ENCODE assay signal across 14 mouse cellular contexts in genomic region chr11:55313768-55314703, GRCm38 (mm10). TPM values are rescaled to one million over a fixed set of nuclear protein-coding genes. Genes with fewer than 3 reads are reported as not detected.
A peak's percentile ranks its signal among the peaks of the same experiment; 100 is the strongest.
DNase-seq lines count a peak whose midpoint lies in the region; ATAC-seq and TF ChIP-seq lines count a peak whose summit lies in the region.
"Had no signal": no experiment of that assay in that cellular context is flagged by ENCODE, and none has a peak within 500 bp of the region (broad histone marks: within the 10 kb centered on the region; RNA-seq: fewer than 3 reads in every experiment).

No protein-coding gene starts in this region.

- no peak overlapping the region for H3K9ac ChIP-seq in embryonic facial prominence, embryonic 14.5 days (ENCODE audit: low read depth, low read length)
- H3K9ac ChIP-seq: neural tube, embryonic 12.5 days had no signal

- intact Hi-C loops in left cerebral cortex, postnatal 36 days (cut with DNase I), result loop anchor here (2.0 kb wide), 1 partner anchor 33 kb away; no protein-coding TSS in a partner anchor

- no peak for TF ChIP-seq POLR2A in lung, adult 2 months (IDR thresholded peaks at IDR 0.05; ENCODE audit: borderline replicate concordance, extremely low read depth, low read depth, low read length)

- H3K4me2 ChIP-seq in embryonic facial prominence, embryonic 14.5 days (ENCODE audit: low read depth, low read length), result peak overlapping the region; percentile 32
- H3K4me2 ChIP-seq: neural tube, embryonic 12.5 days had no signal

- H3K9me3 ChIP-seq in embryonic facial prominence, embryonic 14.5 days (ENCODE audit: control insufficient read depth, low read length), result no peaks in the 10 kb centered on the region
- H3K9me3 ChIP-seq: megakaryocyte, embryonic 14.5 days; neural tube, embryonic 12.5 days had no signal

- TF ChIP-seq CTCF in lung, adult 2 months (IDR thresholded peaks at IDR 0.05; ENCODE audit: insufficient read depth, low read length), result no peak

- 20% methylated on average over 28 of the region's 29 CpGs for WGBS in embryonic facial prominence, embryonic 14.5 days
- WGBS in lung, adult 2 months, result 21% methylated on average over 29 of the region's 29 CpGs

- H3K36me3 ChIP-seq in embryonic facial prominence, embryonic 14.5 days (ENCODE audit: control insufficient read depth, insufficient read depth, low read length), result no peaks in the 10 kb centered on the region
- H3K36me3 ChIP-seq: neural tube, embryonic 12.5 days had no signal

- no peaks in the 10 kb centered on the region for H3K27me3 ChIP-seq in embryonic facial prominence, embryonic 14.5 days (replicated peaks; ENCODE audit: control insufficient read depth, insufficient read depth, low read length)
- H3K27me3 ChIP-seq: neural tube, embryonic 12.5 days had no signal

- no peaks in the 10 kb centered on the region for H3K4me1 ChIP-seq in embryonic facial prominence, embryonic 14.5 days (ENCODE audit: control insufficient read depth, insufficient read depth, low read length)
- H3K4me1 ChIP-seq in lung, adult 2 months (ENCODE audit: control insufficient read depth, insufficient read depth, low read length), result no peaks in the 10 kb centered on the region
- H3K4me1 ChIP-seq: megakaryocyte, embryonic 14.5 days; neural tube, embryonic 12.5 days had no signal

- H3K4me3 ChIP-seq in embryonic facial prominence, embryonic 14.5 days (ENCODE audit: low read depth, low read length), result 0 out of 2 replicates have a peak overlapping the region, but pooled peaks have one; percentile 8
- H3K4me3 ChIP-seq in lung, adult 2 months (replicated peaks; ENCODE audit: extremely low read depth, low read depth, low read length), result peak overlapping the region; percentile 14
- H3K4me3 ChIP-seq: megakaryocyte, embryonic 14.5 days; neural tube, embryonic 12.5 days had no signal

- ATAC-seq in embryonic facial prominence, embryonic 14.5 days (ENCODE audit: low read depth), result peak; percentile 68; the same call in 1 of the 2 replicates
- ATAC-seq: forebrain, embryonic 16.5 days had no signal

- no peak overlapping the region; the same call in 1 of the 2 replicates for H3K27ac ChIP-seq in embryonic facial prominence, embryonic 14.5 days (replicated peaks; ENCODE audit: low read depth, low read length)
- H3K27ac ChIP-seq: kidney, postnatal 0 days; neural tube, embryonic 12.5 days had no signal

- DNase-seq in kidney, postnatal 10 days, result peak; percentile 16
- no peak for DNase-seq in kidney, postnatal 25 days
- peak; percentile 75 for DNase-seq in embryonic facial prominence, embryonic 14.5 days (ENCODE audit: low spot score)
- peak; percentile 20 for DNase-seq in lung, adult 2 months
- peak; percentile 43 for DNase-seq in urinary bladder, postnatal 25 days (ENCODE audit: low spot score)
- DNase-seq in adrenal gland, adult (ENCODE audit: inconsistent age in 2 of 2, low spot score in 1 of 2), result no peak
- DNase-seq in left cerebral cortex, postnatal 36 days (ENCODE audit: low spot score in 2 of 2), result no peak
- DNase-seq: adrenal gland, postnatal 14 days; cerebellum, adult 8-10 months; heart, adult 18-20 months had no signal

RNA-seq across cellular contexts. Expression of gene Fat2, which starts 22.3 kb away (rescaled TPM):
- 1.2 and 1.5 TPM in 2 replicates for polyA plus RNA-seq in embryonic facial prominence, embryonic 14.5 days (2014; fragmentation: Nextera tagmentation; extraction: Ambion mirVana)
- 0.59 and 1.4 TPM in 2 replicates for polyA plus RNA-seq in lung, adult 2 months (2012; rRNA removed)
- total RNA-seq in left cerebral cortex, postnatal 36 days (2021), result under 1 TPM; 0.22 to 0.32 TPM

Comparison
In these comparisons a context has a peak if more than half of its experiments do, and no peak if none do; other contexts are left out.
1. DNase-seq: peak in kidney, postnatal 10 days (single experiment), embryonic facial prominence, embryonic 14.5 days (single experiment), lung, adult 2 months (single experiment) and urinary bladder, postnatal 25 days (single experiment); none in kidney, postnatal 25 days (0 of 2), adrenal gland, adult (0 of 2) and left cerebral cortex, postnatal 36 days (0 of 2).